Mouse (Mus musculus): ENCODE measurements around the gene Rhobtb1. TPM values are rescaled to one million over a fixed set of nuclear protein-coding genes. Genes with fewer than 3 reads are reported as not detected.

Rhobtb1 gene
- polyA plus RNA-seq, 1 experiment from 2014 or later: 18.3 TPM

DNA sequence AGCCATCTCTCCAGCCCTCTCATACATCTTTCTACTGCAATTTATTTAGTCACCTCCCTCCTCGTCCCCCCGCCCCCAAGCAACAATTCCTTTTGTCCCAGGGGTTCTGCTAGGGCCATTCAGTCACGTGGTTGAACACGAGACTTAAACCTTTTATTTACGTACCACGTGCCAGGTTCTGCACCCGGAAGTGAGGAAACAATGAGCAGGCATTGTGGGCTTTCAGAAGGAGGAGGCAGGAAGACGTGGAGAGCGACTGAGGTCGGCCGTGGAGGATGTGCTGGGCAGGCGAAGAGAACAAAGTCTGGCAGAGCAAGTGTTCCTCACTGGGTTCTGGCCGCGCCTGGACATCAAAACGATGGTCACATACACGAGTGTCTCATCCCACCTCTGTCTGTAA is 160.6 kb downstream of the Rhobtb1 start:
- 70% methylated on average over 16 of the region's 16 CpGs for WGBS
- no peaks in the 10 kb centered on the region for H3K4me1 ChIP-seq (replicated peaks; ENCODE audit: control insufficient read depth, insufficient read depth, low read length)
- H3K9me3 ChIP-seq (ENCODE audit: control insufficient read depth, low read length): no peaks in the 10 kb centered on the region
- no peak overlapping the region for H3K27ac ChIP-seq (ENCODE audit: low read depth, low read length)
- no peaks in the 10 kb centered on the region for H3K36me3 ChIP-seq (ENCODE audit: control insufficient read depth, insufficient read depth, low read length)
- no peaks in the 10 kb centered on the region for H3K27me3 ChIP-seq (ENCODE audit: control insufficient read depth, insufficient read depth, low read length)
- no peak overlapping the region for H3K9ac ChIP-seq (ENCODE audit: low read depth, low read length)
- no peak for ATAC-seq (ENCODE audit: low FRiP score)
- no peak for DNase-seq (ENCODE audit: low spot score)
- no peak overlapping the region for H3K4me3 ChIP-seq (ENCODE audit: low read depth, low read length)
- H3K4me2 ChIP-seq (replicated peaks; ENCODE audit: low read depth, low read length): no peak overlapping the region

DNA sequence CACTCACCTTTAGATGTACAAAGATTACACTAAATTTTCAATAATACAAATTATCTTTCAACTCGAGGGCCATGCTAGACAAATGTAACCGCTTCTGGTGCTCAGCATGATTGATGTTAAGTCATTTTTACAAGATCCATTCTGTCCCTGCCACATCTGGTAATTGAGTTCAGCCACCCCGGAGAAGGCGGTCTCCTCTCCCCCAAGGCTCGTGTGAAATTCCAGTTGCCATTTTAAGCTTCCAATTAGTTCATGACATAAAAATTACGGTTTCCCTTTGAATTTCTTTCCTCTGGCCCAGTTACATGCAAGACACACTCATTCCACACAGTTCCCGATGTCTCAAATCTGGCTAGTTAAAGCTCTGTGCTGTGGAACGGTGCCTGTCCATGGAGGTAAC is 162.7 kb downstream of the Rhobtb1 start:
- H3K36me3 ChIP-seq (ENCODE audit: control insufficient read depth, insufficient read depth, low read length): no peaks in the 10 kb centered on the region
- H3K4me1 ChIP-seq (replicated peaks; ENCODE audit: control insufficient read depth, insufficient read depth, low read length): no peaks in the 10 kb centered on the region
- 73% methylated on average over 8 of the region's 8 CpGs for WGBS

GRCm38 (mm10) chr10:69318514-69318913 is 167.3 kb downstream of the Rhobtb1 start:
- Histone ChIP-seq H3K27me3 (ENCODE audit: control insufficient read depth, insufficient read depth, low read length) (no peaks in the 10 kb centered on the region), H3K36me3 (ENCODE audit: control insufficient read depth, insufficient read depth, low read length) (no peaks in the 10 kb centered on the region), H3K27ac (ENCODE audit: low read depth, low read length) (no peak overlapping the region), H3K4me3 (ENCODE audit: low read depth, low read length) (no peak overlapping the region), H3K4me1 (replicated peaks; ENCODE audit: control insufficient read depth, insufficient read depth, low read length) (no peaks in the 10 kb centered on the region), H3K4me2 (replicated peaks; ENCODE audit: low read depth, low read length) (no peak overlapping the region), H3K9me3 (ENCODE audit: control insufficient read depth, low read length) (no peaks in the 10 kb centered on the region), H3K9ac (ENCODE audit: low read depth, low read length) (no peak overlapping the region)
- DNase-seq (ENCODE audit: low spot score) (no peak), ATAC-seq (ENCODE audit: low FRiP score) (no peak)
- 84% methylated on average over 11 of the region's 11 CpGs for WGBS

More for the DNA sequence above, 162.7 kb downstream of the Rhobtb1 start:
- H3K4me3 ChIP-seq (ENCODE audit: low read depth, low read length): no peak overlapping the region
- H3K27ac ChIP-seq (ENCODE audit: low read depth, low read length): no peak overlapping the region
- no peak for ATAC-seq (ENCODE audit: low FRiP score)
- no peaks in the 10 kb centered on the region for H3K27me3 ChIP-seq (ENCODE audit: control insufficient read depth, insufficient read depth, low read length)
- DNase-seq (ENCODE audit: low spot score): no peak
- no peak overlapping the region for H3K9ac ChIP-seq (ENCODE audit: low read depth, low read length)
- no peaks in the 10 kb centered on the region for H3K9me3 ChIP-seq (ENCODE audit: control insufficient read depth, low read length)
- no peak overlapping the region for H3K4me2 ChIP-seq (replicated peaks; ENCODE audit: low read depth, low read length)

DNA sequence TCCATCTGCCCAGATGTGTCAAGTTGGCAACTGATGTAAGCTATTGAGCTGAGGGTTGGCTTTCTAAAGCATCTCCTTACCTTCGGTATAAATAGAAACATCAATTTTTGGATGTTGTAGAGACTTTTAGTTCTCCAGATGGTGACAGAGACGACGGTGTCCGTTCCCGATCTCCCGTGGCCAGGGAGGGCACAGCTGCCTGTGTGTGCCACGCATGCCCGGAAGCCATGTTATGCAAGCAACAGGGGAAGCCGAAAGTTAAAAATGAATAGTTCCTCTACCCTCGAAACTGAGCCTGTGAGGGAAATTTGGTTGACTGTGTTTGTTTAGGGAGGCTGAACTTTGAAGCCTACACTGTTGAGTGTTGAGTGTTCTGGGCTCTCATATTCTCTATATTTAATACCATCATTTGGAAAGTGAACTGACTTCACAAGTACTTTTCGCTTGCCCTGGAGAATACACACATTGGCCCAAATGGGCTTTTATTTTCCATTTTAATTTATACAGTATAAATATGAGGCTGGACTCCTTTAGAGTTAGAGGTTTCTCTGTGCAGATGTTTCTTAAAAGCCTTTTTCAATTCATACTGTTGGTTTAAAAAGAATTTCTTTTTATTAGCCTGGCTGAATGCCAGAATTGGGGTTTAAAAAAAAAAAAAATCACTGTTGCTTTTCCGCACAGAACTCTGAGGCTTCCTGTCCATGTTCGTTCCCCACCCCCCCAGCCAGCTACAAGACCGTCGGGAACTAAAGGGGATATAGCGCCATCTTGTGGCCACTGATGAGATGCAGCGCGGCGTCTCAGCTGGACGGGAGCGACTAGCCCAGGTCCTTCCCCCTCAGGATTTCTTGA is 169.7 kb downstream of the Rhobtb1 start:
- DNase-seq (ENCODE audit: low spot score): peak; percentile 91
- Histone ChIP-seq H3K9ac (ENCODE audit: low read depth, low read length) (no peak overlapping the region), H3K27me3 (ENCODE audit: control insufficient read depth, insufficient read depth, low read length) (no peaks in the 10 kb centered on the region), H3K36me3 (ENCODE audit: control insufficient read depth, insufficient read depth, low read length) (no peaks in the 10 kb centered on the region), H3K27ac (ENCODE audit: low read depth, low read length) (no peak overlapping the region), H3K9me3 (ENCODE audit: control insufficient read depth, low read length) (no peaks in the 10 kb centered on the region), H3K4me1 (replicated peaks; ENCODE audit: control insufficient read depth, insufficient read depth, low read length) (no peaks in the 10 kb centered on the region), H3K4me2 (replicated peaks; ENCODE audit: low read depth, low read length) (no peak overlapping the region), H3K4me3 (ENCODE audit: low read depth, low read length) (no peak overlapping the region)
- ATAC-seq (ENCODE audit: low FRiP score): peak; percentile 49; the same call in 1 of the 2 replicates
- WGBS: 47% methylated on average over 21 of the region's 21 CpGs

DNA sequence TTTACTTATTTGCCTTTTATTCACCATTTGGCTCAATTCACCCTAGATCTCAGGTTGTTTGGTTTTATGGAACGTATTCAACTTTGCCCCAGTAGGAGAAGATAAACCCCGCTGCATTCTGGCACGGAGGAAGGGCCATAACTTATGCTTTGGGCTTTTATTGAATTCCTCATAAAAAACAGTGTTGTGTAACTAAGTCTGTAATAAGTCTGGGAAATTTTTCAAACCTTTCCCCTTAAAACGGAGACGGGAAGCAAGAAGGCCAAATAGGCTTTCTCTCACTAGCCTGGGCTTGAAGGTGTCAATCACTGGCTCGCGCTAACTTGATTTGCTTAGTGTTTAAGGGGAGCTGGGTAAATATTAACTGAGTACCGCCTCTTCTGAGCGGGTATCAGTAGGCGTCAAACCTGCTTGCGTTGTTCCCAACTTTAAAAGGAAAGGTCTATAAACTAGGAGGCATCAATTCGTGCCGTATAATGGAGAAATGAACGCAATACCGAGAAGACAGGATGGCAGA is 170.3 kb downstream of the Rhobtb1 start:
- H3K4me1 ChIP-seq (replicated peaks; ENCODE audit: control insufficient read depth, insufficient read depth, low read length): no peaks in the 10 kb centered on the region
- DNase-seq (ENCODE audit: low spot score) (no peak), ATAC-seq (ENCODE audit: low FRiP score) (no peak; the same call in 1 of the 2 replicates)
- no peak overlapping the region for H3K4me2 ChIP-seq (replicated peaks; ENCODE audit: low read depth, low read length)
- no peak overlapping the region for H3K4me3 ChIP-seq (ENCODE audit: low read depth, low read length)
- H3K9me3 ChIP-seq (ENCODE audit: control insufficient read depth, low read length): no peaks in the 10 kb centered on the region
- H3K9ac ChIP-seq (ENCODE audit: low read depth, low read length): no peak overlapping the region
- WGBS: 45% methylated on average over 15 of the region's 15 CpGs
- H3K27me3 ChIP-seq (ENCODE audit: control insufficient read depth, insufficient read depth, low read length): no peaks in the 10 kb centered on the region
- H3K27ac ChIP-seq (ENCODE audit: low read depth, low read length): no peak overlapping the region
- no peaks in the 10 kb centered on the region for H3K36me3 ChIP-seq (ENCODE audit: control insufficient read depth, insufficient read depth, low read length)

DNA sequence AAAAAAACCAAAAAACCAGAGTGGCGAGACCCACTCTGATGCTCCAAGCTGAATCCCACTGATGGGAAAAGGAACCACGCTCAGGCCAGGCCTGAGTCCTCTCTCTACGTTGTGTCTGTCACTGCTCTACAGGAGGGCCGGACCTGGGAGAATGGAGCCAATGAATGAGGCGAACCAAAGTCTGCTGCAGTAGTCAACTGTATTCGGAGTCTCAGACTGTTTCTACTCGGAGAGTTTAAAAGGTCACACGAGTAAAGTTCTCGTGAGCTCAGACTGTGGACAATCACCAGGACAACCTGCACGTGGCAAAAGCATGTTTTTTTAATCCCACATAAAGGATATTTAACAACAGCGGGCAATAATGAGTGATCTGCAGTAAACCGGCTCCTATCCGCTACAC is 172.8 kb downstream of the Rhobtb1 start:
- DNase-seq (ENCODE audit: low spot score): no peak
- no peak for ATAC-seq (ENCODE audit: low FRiP score)
- H3K4me3 ChIP-seq (ENCODE audit: low read depth, low read length): no peak overlapping the region
- H3K27me3 ChIP-seq (ENCODE audit: control insufficient read depth, insufficient read depth, low read length): no peaks in the 10 kb centered on the region
- H3K27ac ChIP-seq (ENCODE audit: low read depth, low read length): no peak overlapping the region
- H3K9me3 ChIP-seq (ENCODE audit: control insufficient read depth, low read length): no peaks in the 10 kb centered on the region
- H3K4me2 ChIP-seq (replicated peaks; ENCODE audit: low read depth, low read length): no peak overlapping the region
- WGBS: 83% methylated on average over 13 of the region's 13 CpGs
- no peak overlapping the region for H3K9ac ChIP-seq (ENCODE audit: low read depth, low read length)
- no peaks in the 10 kb centered on the region for H3K4me1 ChIP-seq (replicated peaks; ENCODE audit: control insufficient read depth, insufficient read depth, low read length)
- no peaks in the 10 kb centered on the region for H3K36me3 ChIP-seq (ENCODE audit: control insufficient read depth, insufficient read depth, low read length)

- Histone ChIP-seq H3K27ac (ENCODE audit: low read depth, low read length) (no peak overlapping the region), H3K36me3 (ENCODE audit: control insufficient read depth, insufficient read depth, low read length) (no peaks in the 10 kb centered on the region), H3K27me3 (ENCODE audit: control insufficient read depth, insufficient read depth, low read length) (no peaks in the 10 kb centered on the region), H3K9ac (ENCODE audit: low read depth, low read length) (no peak overlapping the region), H3K9me3 (ENCODE audit: control insufficient read depth, low read length) (no peaks in the 10 kb centered on the region), H3K4me1 (replicated peaks; ENCODE audit: control insufficient read depth, insufficient read depth, low read length) (no peaks in the 10 kb centered on the region), H3K4me3 (ENCODE audit: low read depth, low read length) (no peak overlapping the region), H3K4me2 (replicated peaks; ENCODE audit: low read depth, low read length) (no peak overlapping the region)
- DNase-seq (ENCODE audit: low spot score) (no peak), ATAC-seq (ENCODE audit: low FRiP score) (no peak)
- 92% methylated on average over 7 of the region's 7 CpGs for WGBS
These were observed 173.6 kb downstream of the Rhobtb1 start for GRCm38 (mm10) chr10:69324816-69325215.

- 94% methylated on average over 3 of the region's 3 CpGs for WGBS
- Histone ChIP-seq H3K4me1 (replicated peaks; ENCODE audit: control insufficient read depth, insufficient read depth, low read length) (no peaks in the 10 kb centered on the region), H3K4me2 (replicated peaks; ENCODE audit: low read depth, low read length) (no peak overlapping the region), H3K27ac (ENCODE audit: low read depth, low read length) (no peak overlapping the region), H3K4me3 (ENCODE audit: low read depth, low read length) (no peak overlapping the region), H3K27me3 (ENCODE audit: control insufficient read depth, insufficient read depth, low read length) (no peaks in the 10 kb centered on the region), H3K9ac (ENCODE audit: low read depth, low read length) (no peak overlapping the region), H3K9me3 (ENCODE audit: control insufficient read depth, low read length) (no peaks in the 10 kb centered on the region), H3K36me3 (ENCODE audit: control insufficient read depth, insufficient read depth, low read length) (no peaks in the 10 kb centered on the region)
- ATAC-seq (ENCODE audit: low FRiP score) (no peak), DNase-seq (ENCODE audit: low spot score) (no peak)
These were observed 175.2 kb downstream of the Rhobtb1 start for GRCm38 (mm10) chr10:69326433-69326832.

DNA sequence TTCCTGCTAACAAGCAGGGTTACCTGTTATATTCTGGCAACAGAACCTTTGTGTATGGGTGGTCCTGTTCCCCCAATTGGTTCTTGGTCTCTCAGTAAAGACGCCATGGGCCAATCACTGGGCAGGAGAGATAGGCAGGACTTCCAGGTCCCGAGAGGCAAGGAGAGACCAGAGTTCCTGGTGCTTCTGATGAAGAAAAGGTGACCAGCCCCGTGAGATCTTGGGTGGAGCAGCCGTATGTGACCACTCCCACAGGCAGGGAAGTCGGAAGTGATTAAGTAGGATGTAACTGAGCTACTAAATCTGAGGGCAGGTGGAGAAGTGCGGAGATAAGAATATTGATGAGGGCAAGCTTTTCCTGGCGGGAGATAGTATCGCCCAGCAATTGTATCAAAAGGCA is 176.1 kb downstream of the Rhobtb1 start:
- H3K4me1 ChIP-seq (replicated peaks; ENCODE audit: control insufficient read depth, insufficient read depth, low read length): no peaks in the 10 kb centered on the region
- H3K27me3 ChIP-seq (ENCODE audit: control insufficient read depth, insufficient read depth, low read length): no peaks in the 10 kb centered on the region
- no peaks in the 10 kb centered on the region for H3K9me3 ChIP-seq (ENCODE audit: control insufficient read depth, low read length)
- DNase-seq (ENCODE audit: low spot score) (no peak), ATAC-seq (ENCODE audit: low FRiP score) (no peak)
- H3K36me3 ChIP-seq (ENCODE audit: control insufficient read depth, insufficient read depth, low read length): no peaks in the 10 kb centered on the region
- no peak overlapping the region for H3K4me2 ChIP-seq (replicated peaks; ENCODE audit: low read depth, low read length)
- no peak overlapping the region for H3K4me3 ChIP-seq (ENCODE audit: low read depth, low read length)
- no peak overlapping the region for H3K9ac ChIP-seq (ENCODE audit: low read depth, low read length)
- H3K27ac ChIP-seq (ENCODE audit: low read depth, low read length): no peak overlapping the region
- 75% methylated on average over 8 of the region's 8 CpGs for WGBS

Measured in hindbrain, embryonic 11.5 days (tissue).